Mouse (Mus musculus) bone marrow macrophage, adult 2 months (primary cell): ENCODE results near the gene Mknk2.

Experiments used
- CTCF ChIP-seq: IDR thresholded peaks from 2 replicates; pipeline ENCODE4 v1.5.1; 2012; ENCODE audit warnings: low read depth, mild to moderate bottlenecking, low read length, moderate library complexity
- POLR2A ChIP-seq: IDR thresholded peaks from 2 replicates; pipeline ENCODE4 v1.6.1; 2012; ENCODE audit warnings: mild to moderate bottlenecking, low read depth, low read length, borderline replicate concordance

DNA sequence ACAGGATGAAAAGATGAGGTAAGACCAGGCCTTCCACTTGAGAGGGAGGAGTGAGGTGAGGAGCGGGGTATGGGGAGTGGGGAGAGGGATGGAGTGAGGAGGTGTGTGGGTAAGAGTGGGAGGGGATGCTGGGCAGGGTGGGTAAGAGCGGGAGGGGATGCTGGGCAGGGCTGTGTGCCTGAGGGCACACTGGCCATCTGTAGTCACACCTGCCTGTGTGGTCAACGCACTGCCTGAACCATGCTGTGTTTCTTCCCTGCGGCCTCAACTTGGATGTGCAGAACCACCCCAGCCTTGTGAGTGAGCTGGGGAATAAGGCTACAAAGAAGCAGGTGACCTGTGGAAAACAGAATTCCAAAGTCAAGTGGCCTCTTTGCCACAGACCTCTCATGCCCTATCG is 26.5 kb upstream of the Mknk2 start:
- TF ChIP-seq POLR2A = no peak
- no peak for TF ChIP-seq CTCF
